In the genomic region with DNA sequence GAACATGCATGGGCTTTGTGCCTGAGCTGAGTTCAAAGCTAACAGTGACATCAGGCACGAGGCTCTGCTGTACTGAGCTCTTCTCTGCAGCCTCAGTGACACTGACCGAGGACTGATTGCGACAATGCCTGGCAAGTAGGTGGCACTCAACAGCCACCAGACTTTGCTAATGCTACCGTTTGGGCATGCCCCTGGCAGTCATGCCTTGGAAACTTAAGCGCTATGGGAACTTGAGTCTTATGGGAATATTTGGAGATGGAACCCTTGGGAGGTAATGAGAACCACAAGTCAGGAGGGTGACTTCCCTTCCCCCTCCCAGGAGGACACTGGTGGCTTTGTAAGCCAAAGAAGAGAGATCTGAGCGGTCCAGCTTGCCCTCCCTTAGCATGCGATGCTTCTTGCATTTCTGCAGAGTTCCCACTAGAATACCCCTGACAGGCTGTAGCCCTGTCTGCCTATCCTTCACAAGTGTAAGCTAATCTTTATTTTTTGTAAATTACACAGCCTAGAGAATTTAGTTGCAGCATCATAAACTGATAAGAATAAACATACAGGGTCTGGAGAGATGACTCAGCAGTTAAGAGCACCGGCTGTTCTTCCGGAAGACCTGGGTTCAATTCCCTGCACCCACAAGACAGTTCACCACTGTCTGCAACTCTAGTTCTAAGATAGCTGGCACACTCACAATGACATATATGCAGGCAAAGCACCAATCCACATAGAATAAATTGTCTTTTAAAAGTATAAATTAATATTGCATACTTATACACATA, we compare ENCODE assay signal across 9 mouse cellular contexts.
DNase-seq lines count a peak whose midpoint lies in the region; ATAC-seq and TF ChIP-seq lines count a peak whose summit lies in the region.
"Had no signal": no experiment of that assay in that cellular context is flagged by ENCODE, and none has a peak within 500 bp of the region (broad histone marks: within the 10 kb centered on the region; RNA-seq: fewer than 3 reads in every experiment).

No protein-coding gene starts in this region.

- TF ChIP-seq EP300 in liver, postnatal 0 days (IDR thresholded peaks at IDR 0.05; ENCODE audit: low read depth), result no peak

- peaks cover 6% of the 10 kb centered on the region; the same call in 1 of the 2 replicates for H3K4me1 ChIP-seq in liver, postnatal 0 days (ENCODE audit: insufficient read depth)
- no peaks in the 10 kb centered on the region for H3K4me1 ChIP-seq in kidney, adult 2 months (ENCODE audit: control insufficient read depth, insufficient read depth, low read length)
- H3K4me1 ChIP-seq: embryonic facial prominence, embryonic 12.5 days had no signal

- intact Hi-C loops in left cerebral cortex, postnatal 25 days (cut with DNase I), result loop anchor here (2.0 kb wide), 2 partner anchors 87 to 193 kb away; a partner anchor contains a TSS

- no peak overlapping the region for H3K4me3 ChIP-seq in liver, postnatal 0 days (ENCODE audit: low read depth, low read length)
- no peak overlapping the region for H3K4me3 ChIP-seq in kidney, adult 2 months (ENCODE audit: insufficient read depth, low read depth, low read length)
- H3K4me3 ChIP-seq: embryonic facial prominence, embryonic 12.5 days had no signal

- ATAC-seq in liver, postnatal 0 days, result no peak

- no peak overlapping the region for H3K4me2 ChIP-seq in liver, postnatal 0 days (ENCODE audit: low read depth, low read length)

- H3K9ac ChIP-seq in liver, postnatal 0 days (replicated peaks), result no peak overlapping the region
- H3K9ac ChIP-seq: embryonic facial prominence, embryonic 12.5 days; neural tube, embryonic 13.5 days had no signal

- no peaks in the 10 kb centered on the region for H3K27me3 ChIP-seq in liver, postnatal 0 days (ENCODE audit: insufficient read depth, low read length)
- H3K27me3 ChIP-seq in kidney, adult 2 months (replicated peaks; ENCODE audit: control insufficient read depth, insufficient read depth, low read length), result no peaks in the 10 kb centered on the region; the same call in 1 of the 2 replicates
- H3K27me3 ChIP-seq: neural tube, embryonic 13.5 days had no signal

- no peak overlapping the region for H3K27ac ChIP-seq in liver, postnatal 0 days (ENCODE audit: low read depth)
- H3K27ac ChIP-seq in kidney, adult 2 months (ENCODE audit: insufficient read depth, low read depth, low read length), result no peak overlapping the region
- H3K27ac ChIP-seq: embryonic facial prominence, embryonic 12.5 days; neural tube, embryonic 13.5 days had no signal

- TF ChIP-seq POLR2A in kidney, adult 2 months (IDR thresholded peaks at IDR 0.05; ENCODE audit: low read depth, low read length), result no peak

- TF ChIP-seq CTCF in liver, postnatal 0 days (IDR thresholded peaks at IDR 0.05; ENCODE audit: low read depth), result peak; percentile 38
- no peak; the same call in 1 of the 2 replicates for TF ChIP-seq CTCF in kidney, adult 2 months (conservative IDR thresholded peaks at IDR 0.05; ENCODE audit: insufficient read depth, insufficient read length, low read depth, low read length)

- no peaks in the 10 kb centered on the region for H3K36me3 ChIP-seq in liver, postnatal 0 days (replicated peaks; ENCODE audit: insufficient read depth, low read length)
- H3K36me3 ChIP-seq in kidney, adult 2 months (ENCODE audit: control insufficient read depth, insufficient read depth, low read length), result no peaks in the 10 kb centered on the region
- H3K36me3 ChIP-seq: embryonic facial prominence, embryonic 12.5 days; neural tube, embryonic 13.5 days had no signal

- H3K9me3 ChIP-seq in liver, postnatal 0 days (ENCODE audit: low read length), result no peaks in the 10 kb centered on the region
- H3K9me3 ChIP-seq: embryonic facial prominence, embryonic 12.5 days; neural tube, embryonic 13.5 days had no signal

- WGBS in liver, postnatal 0 days (ENCODE audit: insufficient replicate concordance), result 42% methylated on average over 9 of the region's 9 CpGs
- 79% methylated on average over 9 of the region's 9 CpGs for WGBS in kidney, adult 2 months

- DNase-seq in left cerebral cortex, postnatal 25 days (ENCODE audit: low spot score in 2 of 2), result peak; percentile 3 to 7
- no peak for DNase-seq in left cerebral cortex, adult 11 months (ENCODE audit: low spot score)
- DNase-seq in Muller cell, postnatal 12 days (ENCODE audit: inconsistent ontology term), result peak; percentile 22
- DNase-seq in cerebellum, adult 9-10 months, result peak; percentile 29
- DNase-seq in liver, postnatal 0 days, result no peak
- DNase-seq in frontal cortex, adult 2 months (ENCODE audit: extremely low spot score in 1 of 2, low spot score in 1 of 2), result no peak
- no peak for DNase-seq in kidney, adult 2 months

Comparison
In these comparisons a context has a peak if more than half of its experiments do, and no peak if none do; other contexts are left out.
1. DNase-seq: peak in left cerebral cortex, postnatal 25 days (2 of 2), Muller cell, postnatal 12 days (single experiment) and cerebellum, adult 9-10 months (single experiment); none in left cerebral cortex, adult 11 months (single experiment), liver, postnatal 0 days (single experiment), frontal cortex, adult 2 months (0 of 2) and kidney, adult 2 months (single experiment).